Mouse (Mus musculus): ENCODE data around the gene Slfn2.
"Not testable (repeated sequence)": the region's sequence is repeated elsewhere in the genome, so short reads cannot be mapped to it uniquely, and the experiment has no call there.

Gene Slfn2

GRCm38 (mm10) chr11:83064946-83065345, at the start of gene Slfn2:
TSS of gene Slfn2 (plus strand) at chr11:83065112.
- peak; percentile 22 for DNase-seq (ENCODE audit: low spot score)

- DNase-seq (ENCODE audit: low spot score) = no peak
Observed at GRCm38 (mm10) chr11:83016093-83016492, 48.8 kb upstream of the Slfn2 start.

- not testable (repeated sequence) for DNase-seq (ENCODE audit: low spot score)
Observed at GRCm38 (mm10) chr11:83019561-83020519, 45.1 kb upstream of the Slfn2 start.

GRCm38 (mm10) chr11:83020621-83021020, 44.3 kb upstream of the Slfn2 start, which contains the start of gene Slfn8:
TSS of gene Slfn8 (minus strand) at chr11:83020810.
- peak; percentile 19 for DNase-seq (ENCODE audit: low spot score)

- not testable (repeated sequence) for DNase-seq (ENCODE audit: low spot score)
Observed at GRCm38 (mm10) chr11:83038686-83039085, 26.2 kb upstream of the Slfn2 start.

GRCm38 (mm10) chr11:83039156-83039555, 25.8 kb upstream of the Slfn2 start:
- DNase-seq (ENCODE audit: low spot score) = no peak

GRCm38 (mm10) chr11:83039796-83040195, 25.1 kb upstream of the Slfn2 start:
- DNase-seq (ENCODE audit: low spot score) = no peak

- DNase-seq (ENCODE audit: low spot score) = no peak
Observed at GRCm38 (mm10) chr11:83040325-83040724, 24.6 kb upstream of the Slfn2 start.

- DNase-seq (ENCODE audit: low spot score) = no peak
Observed at GRCm38 (mm10) chr11:83041000-83041399, 23.9 kb upstream of the Slfn2 start.

- DNase-seq (ENCODE audit: low spot score) = no peak
Observed at GRCm38 (mm10) chr11:83043891-83044290, 21.0 kb upstream of the Slfn2 start.

- DNase-seq (ENCODE audit: low spot score) = no peak
Observed at GRCm38 (mm10) chr11:83045642-83046041, 19.3 kb upstream of the Slfn2 start.

GRCm38 (mm10) chr11:83057863-83058262, 7.0 kb upstream of the Slfn2 start:
- peak; percentile 46 for DNase-seq (ENCODE audit: low spot score)

- DNase-seq (ENCODE audit: low spot score) = no peak
Observed at GRCm38 (mm10) chr11:83060412-83061020, 4.4 kb upstream of the Slfn2 start.

- DNase-seq (ENCODE audit: low spot score) = no peak
Observed at GRCm38 (mm10) chr11:83061806-83062205, 3.1 kb upstream of the Slfn2 start.

GRCm38 (mm10) chr11:83063126-83063525, 1.8 kb upstream of the Slfn2 start:
- no peak for DNase-seq (ENCODE audit: low spot score)

GRCm38 (mm10) chr11:83063941-83064349, 967 bp upstream of the Slfn2 start:
- no peak for DNase-seq (ENCODE audit: low spot score)

GRCm38 (mm10) chr11:83065441-83066344, 781 bp downstream of the Slfn2 start:
- no peak for DNase-seq (ENCODE audit: low spot score)

- peak; percentile 29 for DNase-seq (ENCODE audit: low spot score)
Observed at GRCm38 (mm10) chr11:83066640-83067531, 2.0 kb downstream of the Slfn2 start.

GRCm38 (mm10) chr11:83067982-83068694, 3.2 kb downstream of the Slfn2 start:
- DNase-seq (ENCODE audit: low spot score) = no peak

- no peak for DNase-seq (ENCODE audit: low spot score)
Observed at GRCm38 (mm10) chr11:83070321-83070970, 5.5 kb downstream of the Slfn2 start.
